Mouse (Mus musculus): ENCODE data around the gene Tex2. TPM values are rescaled to one million over a fixed set of nuclear protein-coding genes. Genes with fewer than 3 reads are reported as not detected.
"Not testable (repeated sequence)": the region's sequence is repeated elsewhere in the genome, so short reads cannot be mapped to it uniquely, and the experiment has no call there.

Tex2 gene
- polyA plus RNA-seq, 1 experiment from 2014 or later = 39.5 TPM

GRCm38 (mm10) chr11:106577624-106578355 lies 35.4 kb downstream of the Tex2 start:
- H3K36me3 ChIP-seq (ENCODE audit: control insufficient read depth, insufficient read depth, low read length); H3K9ac ChIP-seq (replicated peaks; ENCODE audit: low read depth, low read length); H3K27ac ChIP-seq (ENCODE audit: low read depth, low read length); H3K4me1 ChIP-seq (ENCODE audit: control insufficient read depth, insufficient read depth, low read length); H3K4me3 ChIP-seq (ENCODE audit: low read depth, low read length); H3K4me2 ChIP-seq (ENCODE audit: low read depth, low read length); ATAC-seq (ENCODE audit: low read depth); H3K27me3 ChIP-seq (ENCODE audit: control insufficient read depth, insufficient read depth, low read length); H3K9me3 ChIP-seq (ENCODE audit: control insufficient read depth, low read length): not testable (repeated sequence)
- 95% methylated on average over 9 of the region's 10 CpGs for WGBS

- no peak for ATAC-seq (ENCODE audit: low read depth)
- Histone ChIP-seq H3K9me3 (ENCODE audit: control insufficient read depth, low read length) (no peaks in the 10 kb centered on the region), H3K4me2 (ENCODE audit: low read depth, low read length) (no peak overlapping the region), H3K36me3 (ENCODE audit: control insufficient read depth, insufficient read depth, low read length) (no peaks in the 10 kb centered on the region), H3K4me3 (ENCODE audit: low read depth, low read length) (no peak overlapping the region), H3K4me1 (ENCODE audit: control insufficient read depth, insufficient read depth, low read length) (peaks cover 13% of the 10 kb centered on the region), H3K27ac (ENCODE audit: low read depth, low read length) (peak overlapping the region; percentile 5; the same call in 1 of the 2 replicates), H3K27me3 (ENCODE audit: control insufficient read depth, insufficient read depth, low read length) (no peaks in the 10 kb centered on the region), H3K9ac (replicated peaks; ENCODE audit: low read depth, low read length) (no peak overlapping the region)
- WGBS = 69% methylated on average over 9 of the region's 9 CpGs
These were observed 38.8 kb downstream of the Tex2 start for GRCm38 (mm10) chr11:106574456-106574855.

DNA sequence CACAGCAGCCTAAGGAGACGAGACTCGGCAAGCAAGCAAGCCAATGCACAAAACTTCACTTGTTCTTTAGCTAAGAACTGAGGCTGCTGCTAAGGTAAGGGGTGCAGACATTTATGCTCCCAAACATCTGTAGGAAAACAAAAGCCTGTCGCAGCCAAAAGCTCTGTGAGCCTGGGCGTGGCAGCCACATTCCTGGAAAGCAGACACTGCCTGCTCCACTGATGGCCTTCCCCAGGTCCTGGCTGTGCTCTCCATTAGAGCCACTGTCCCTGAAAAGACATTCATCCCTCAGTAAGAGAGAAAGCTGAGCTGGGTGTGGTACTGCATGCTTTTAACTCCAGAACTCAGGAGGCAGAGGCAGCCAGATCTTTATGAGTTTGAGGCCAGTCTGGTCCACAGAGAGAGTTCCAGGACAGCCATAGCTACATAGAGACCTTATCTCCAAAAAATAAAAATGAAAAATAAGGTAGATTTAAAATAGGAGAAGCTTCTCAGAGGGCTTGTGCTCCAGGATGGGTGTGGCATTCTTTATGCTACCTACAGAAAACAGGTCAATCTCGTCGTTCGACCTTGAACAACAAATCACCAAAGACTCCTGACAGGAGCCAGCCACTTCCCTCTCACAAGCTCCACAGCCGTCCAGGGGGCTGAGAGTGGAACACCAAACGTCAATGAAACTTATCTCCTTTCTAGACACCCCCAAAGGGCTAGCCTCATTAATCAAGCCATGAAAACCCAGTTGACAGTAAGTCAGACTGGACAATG lies 39.6 kb downstream of the Tex2 start:
- H3K4me2 ChIP-seq (ENCODE audit: low read depth, low read length) = no peak overlapping the region
- no peak for ATAC-seq (ENCODE audit: low read depth)
- peaks cover 13% of the 10 kb centered on the region for H3K4me1 ChIP-seq (ENCODE audit: control insufficient read depth, insufficient read depth, low read length)
- no peak overlapping the region for H3K27ac ChIP-seq (ENCODE audit: low read depth, low read length)
- no peaks in the 10 kb centered on the region for H3K27me3 ChIP-seq (ENCODE audit: control insufficient read depth, insufficient read depth, low read length)
- H3K9me3 ChIP-seq (ENCODE audit: control insufficient read depth, low read length) = no peaks in the 10 kb centered on the region
- 57% methylated on average over 9 of the region's 9 CpGs for WGBS
- no peak overlapping the region for H3K9ac ChIP-seq (replicated peaks; ENCODE audit: low read depth, low read length)
- no peaks in the 10 kb centered on the region for H3K36me3 ChIP-seq (ENCODE audit: control insufficient read depth, insufficient read depth, low read length)
- H3K4me3 ChIP-seq (ENCODE audit: low read depth, low read length) = no peak overlapping the region

DNA sequence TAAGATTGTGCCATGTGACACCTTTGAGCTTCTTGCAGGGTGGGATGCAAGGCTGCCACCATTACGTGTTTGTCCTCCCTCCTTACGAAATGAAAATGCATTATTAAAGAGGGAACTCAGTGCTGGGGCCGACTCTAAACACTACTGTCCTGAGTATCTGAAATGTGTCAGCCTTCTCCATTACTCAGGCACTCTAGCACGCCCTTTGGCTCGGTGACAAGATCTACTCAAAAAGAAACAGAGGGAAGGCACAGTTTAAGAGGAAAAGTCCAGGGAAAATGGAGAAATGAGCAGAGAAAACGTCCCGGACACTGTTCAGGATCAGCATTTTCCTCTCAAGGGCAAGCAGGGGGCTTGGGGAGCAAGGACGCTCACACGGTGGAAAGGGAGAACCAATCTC lies 40.3 kb downstream of the Tex2 start:
- Histone ChIP-seq H3K9ac (replicated peaks; ENCODE audit: low read depth, low read length) (no peak overlapping the region), H3K36me3 (ENCODE audit: control insufficient read depth, insufficient read depth, low read length) (no peaks in the 10 kb centered on the region), H3K9me3 (ENCODE audit: control insufficient read depth, low read length) (no peaks in the 10 kb centered on the region), H3K4me2 (ENCODE audit: low read depth, low read length) (no peak overlapping the region), H3K4me1 (ENCODE audit: control insufficient read depth, insufficient read depth, low read length) (peaks cover 13% of the 10 kb centered on the region), H3K27me3 (ENCODE audit: control insufficient read depth, insufficient read depth, low read length) (no peaks in the 10 kb centered on the region), H3K27ac (ENCODE audit: low read depth, low read length) (no peak overlapping the region), H3K4me3 (ENCODE audit: low read depth, low read length) (no peak overlapping the region)
- ATAC-seq (ENCODE audit: low read depth) = no peak
- WGBS = 53% methylated on average over 9 of the region's 9 CpGs

- peak; percentile 31; the same call in 1 of the 2 replicates for ATAC-seq (ENCODE audit: low read depth)
These were observed 41.0 kb downstream of the Tex2 start for GRCm38 (mm10) chr11:106572020-106572782.

DNA sequence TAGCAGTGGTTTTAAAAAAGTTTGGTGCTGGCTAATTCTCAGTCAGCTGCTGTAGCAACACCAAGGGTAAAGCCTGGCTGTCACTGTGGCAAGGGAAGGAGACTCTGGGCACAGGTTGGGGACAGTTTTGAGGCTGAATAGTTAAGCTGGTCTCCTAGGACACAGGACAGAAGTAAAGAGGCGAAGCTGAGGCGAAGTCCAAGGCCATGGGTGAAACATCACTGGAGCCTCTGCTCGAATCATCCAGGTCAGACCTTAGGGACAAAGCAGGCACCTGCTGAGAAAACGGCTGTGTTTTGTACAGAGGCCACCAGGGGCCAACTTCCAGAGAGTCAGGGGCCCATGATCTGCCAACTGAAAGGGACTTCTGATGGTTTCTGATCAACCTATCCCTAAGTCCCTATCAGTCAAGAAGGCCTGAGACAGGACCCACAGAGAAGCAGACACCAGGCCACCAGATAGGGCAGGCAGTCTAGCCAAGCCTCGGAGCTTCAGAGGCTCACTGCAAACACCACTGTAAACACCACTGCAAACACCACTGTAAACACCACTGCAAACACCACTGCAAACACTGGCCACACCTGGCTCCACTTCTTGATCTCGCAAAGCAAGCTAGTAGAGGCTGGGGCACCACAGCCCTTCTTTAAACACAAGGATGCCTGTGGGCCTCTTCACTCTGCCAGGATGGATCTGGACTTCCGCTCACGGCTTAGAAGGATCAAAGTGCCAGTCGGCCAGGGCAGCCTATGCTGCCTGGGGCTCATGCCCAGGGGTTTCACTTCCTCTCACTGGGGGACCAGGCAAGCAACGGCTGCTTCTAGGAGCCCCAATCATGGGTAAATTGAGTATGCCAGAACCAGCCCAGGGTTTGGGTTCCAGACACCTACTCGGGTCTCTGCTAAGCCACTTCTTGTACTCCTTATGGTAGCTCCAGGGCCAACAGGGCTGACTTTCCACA lies 41.9 kb downstream of the Tex2 start:
- H3K27me3 ChIP-seq (ENCODE audit: control insufficient read depth, insufficient read depth, low read length) = no peaks in the 10 kb centered on the region
- no peaks in the 10 kb centered on the region for H3K9me3 ChIP-seq (ENCODE audit: control insufficient read depth, low read length)
- H3K36me3 ChIP-seq (ENCODE audit: control insufficient read depth, insufficient read depth, low read length) = 0 out of 2 replicates have a peak, but pooled peaks cover 4% of the 10 kb centered on the region
- no peak for ATAC-seq (ENCODE audit: low read depth)
- WGBS = 74% methylated on average over 11 of the region's 11 CpGs
- no peak overlapping the region for H3K4me2 ChIP-seq (ENCODE audit: low read depth, low read length)
- no peak overlapping the region for H3K4me3 ChIP-seq (ENCODE audit: low read depth, low read length)
- H3K27ac ChIP-seq (ENCODE audit: low read depth, low read length) = peak overlapping the region; percentile 18
- H3K4me1 ChIP-seq (ENCODE audit: control insufficient read depth, insufficient read depth, low read length) = peaks cover 13% of the 10 kb centered on the region
- no peak overlapping the region for H3K9ac ChIP-seq (replicated peaks; ENCODE audit: low read depth, low read length)

More at GRCm38 (mm10) chr11:106572020-106572782, 41.0 kb downstream of the Tex2 start:
- peak overlapping the region; percentile 18 for H3K27ac ChIP-seq (ENCODE audit: low read depth, low read length)
- WGBS = 28% methylated on average over 15 of the region's 15 CpGs
- peaks cover 13% of the 10 kb centered on the region for H3K4me1 ChIP-seq (ENCODE audit: control insufficient read depth, insufficient read depth, low read length)
- H3K4me3 ChIP-seq (ENCODE audit: low read depth, low read length) = no peak overlapping the region
- H3K9me3 ChIP-seq (ENCODE audit: control insufficient read depth, low read length) = no peaks in the 10 kb centered on the region
- H3K36me3 ChIP-seq (ENCODE audit: control insufficient read depth, insufficient read depth, low read length) = 0 out of 2 replicates have a peak, but pooled peaks cover 3% of the 10 kb centered on the region
- no peak overlapping the region for H3K9ac ChIP-seq (replicated peaks; ENCODE audit: low read depth, low read length)
- no peaks in the 10 kb centered on the region for H3K27me3 ChIP-seq (ENCODE audit: control insufficient read depth, insufficient read depth, low read length)
- H3K4me2 ChIP-seq (ENCODE audit: low read depth, low read length) = no peak overlapping the region

- H3K9me3 ChIP-seq (ENCODE audit: control insufficient read depth, low read length) = no peaks in the 10 kb centered on the region
- no peak overlapping the region for H3K9ac ChIP-seq (replicated peaks; ENCODE audit: low read depth, low read length)
- no peak overlapping the region for H3K4me2 ChIP-seq (ENCODE audit: low read depth, low read length)
- 0 out of 2 replicates have a peak, but pooled peaks cover 8% of the 10 kb centered on the region for H3K36me3 ChIP-seq (ENCODE audit: control insufficient read depth, insufficient read depth, low read length)
- H3K4me3 ChIP-seq (ENCODE audit: low read depth, low read length) = no peak overlapping the region
- H3K4me1 ChIP-seq (ENCODE audit: control insufficient read depth, insufficient read depth, low read length) = peaks cover 13% of the 10 kb centered on the region
- ATAC-seq (ENCODE audit: low read depth) = no peak
- H3K27me3 ChIP-seq (ENCODE audit: control insufficient read depth, insufficient read depth, low read length) = no peaks in the 10 kb centered on the region
- H3K27ac ChIP-seq (ENCODE audit: low read depth, low read length) = no peak overlapping the region
- WGBS = 85% methylated on average over 14 of the region's 14 CpGs
These were observed 44.8 kb downstream of the Tex2 start for GRCm38 (mm10) chr11:106568329-106568960.

Data from neural tube, embryonic 14.5 days (tissue).